Mouse (Mus musculus) heart, adult 2 months (tissue): ENCODE measurements around the gene Coa5.

Experiments
- CTCF ChIP-seq: fragments of 200-600 bp; IDR thresholded peaks from 2 replicates; pipeline ENCODE4 v1.8.1; 2022; ENCODE audit warnings: antibody characterized with exemption, mild to moderate bottlenecking, moderate library complexity
- EP300 ChIP-seq: fragments of 200-500 bp; IDR thresholded peaks from 2 replicates; pipeline ENCODE4 v1.6.1; 2011; ENCODE audit warnings: low read depth, low read length, control low read depth; ENCODE audit not compliant: insufficient read depth
- POLR2A ChIP-seq: fragments of 200-500 bp; IDR thresholded peaks from 2 replicates; pipeline ENCODE4 v1.6.1; 2011; ENCODE audit warnings: mild to moderate bottlenecking, low read depth, low read length, control low read depth; ENCODE audit not compliant: insufficient read depth

- TF ChIP-seq CTCF (no peak), POLR2A (no peak), EP300 (no peak)
These were observed 6.5 kb upstream of the Coa5 start for GRCm38 (mm10) chr1:37436419-37436818.
